Mouse (Mus musculus): ENCODE measurements at regions not wholly inside any gene's neighbourhood (a gene's known extent, or its start where the extent isn't known, plus 50 kb on each side); places are given as distances from the start of the nearest gene placed in this dataset.

GRCm38 (mm10) chr5:64575896-64576295 is 227.3 kb upstream of the Klf3 start:
- no peak for TF ChIP-seq TAL1 (IDR thresholded peaks at IDR 0.05; ENCODE audit: low read length)
- no peak for TF ChIP-seq GATA1 (IDR thresholded peaks at IDR 0.05; ENCODE audit: low read length)

Data from erythroblast, embryonic 14.5 days (primary cell).